Mouse (Mus musculus) cerebellum, postnatal 14 days (tissue): ENCODE measurements around the gene Calcrl.

ENCODE experiments used
- DNase-seq, 2 experiments: peaks; one replicate each; pipeline ENCODE4 v3.0.0; 2021; ENCODE audit warnings: mixed read lengths in 2 of 2

Calcrl gene

GRCm38 (mm10) chr2:84425138-84425537 is at the start of gene Calcrl:
Gene Calcrl (minus strand): TSS chr2:84425411.
- DNase-seq = peak; percentile 26

GRCm38 (mm10) chr2:84474651-84475050 is 49.4 kb upstream of the Calcrl start:
- no peak for DNase-seq

- no peak for DNase-seq
These were observed 48.8 kb upstream of the Calcrl start for GRCm38 (mm10) chr2:84473941-84474530.

- DNase-seq = no peak
These were observed 42.2 kb upstream of the Calcrl start for GRCm38 (mm10) chr2:84467391-84467790.

GRCm38 (mm10) chr2:84464956-84465355 is 39.7 kb upstream of the Calcrl start:
- DNase-seq = no peak

GRCm38 (mm10) chr2:84462411-84462810 is 37.2 kb upstream of the Calcrl start:
- no peak for DNase-seq

GRCm38 (mm10) chr2:84459651-84460177 is 34.5 kb upstream of the Calcrl start:
- no peak for DNase-seq

GRCm38 (mm10) chr2:84457221-84457620 is 32.0 kb upstream of the Calcrl start:
- no peak for DNase-seq

GRCm38 (mm10) chr2:84455236-84455799 is 30.1 kb upstream of the Calcrl start:
- peak; percentile 51 to 71 for DNase-seq

- peak in 1 of 2 experiments; percentile 4 for DNase-seq
These were observed 29.5 kb upstream of the Calcrl start for GRCm38 (mm10) chr2:84454551-84455235.

GRCm38 (mm10) chr2:84454051-84454450 is 28.8 kb upstream of the Calcrl start:
- peak; percentile 29 to 37 for DNase-seq

GRCm38 (mm10) chr2:84445499-84445898 is 20.3 kb upstream of the Calcrl start:
- DNase-seq = no peak

GRCm38 (mm10) chr2:84441940-84442339 is 16.7 kb upstream of the Calcrl start:
- no peak for DNase-seq

- DNase-seq = peak; percentile 37 to 64
These were observed 4.5 kb upstream of the Calcrl start for GRCm38 (mm10) chr2:84429724-84430123.

- DNase-seq = no peak
These were observed 3.6 kb upstream of the Calcrl start for GRCm38 (mm10) chr2:84428836-84429235.

- no peak for DNase-seq
These were observed 1.3 kb upstream of the Calcrl start for GRCm38 (mm10) chr2:84426531-84426930.

GRCm38 (mm10) chr2:84416501-84416900 is 8.7 kb downstream of the Calcrl start:
- no peak for DNase-seq

GRCm38 (mm10) chr2:84409796-84410592 is 15.2 kb downstream of the Calcrl start:
- DNase-seq = no peak

- DNase-seq = no peak
These were observed 20.4 kb downstream of the Calcrl start for GRCm38 (mm10) chr2:84404834-84405233.

- no peak for DNase-seq
These were observed 22.5 kb downstream of the Calcrl start for GRCm38 (mm10) chr2:84402713-84403112.

GRCm38 (mm10) chr2:84396557-84396956 is 28.7 kb downstream of the Calcrl start:
- DNase-seq = no peak

- no peak for DNase-seq
These were observed 32.0 kb downstream of the Calcrl start for GRCm38 (mm10) chr2:84393236-84393635.

- DNase-seq = no peak
These were observed 36.1 kb downstream of the Calcrl start for GRCm38 (mm10) chr2:84389075-84389474.
